Mouse (Mus musculus): ENCODE data around the gene Ttc39b. TPM values are rescaled to one million over a fixed set of nuclear protein-coding genes. Genes with fewer than 3 reads are reported as not detected.
A peak's percentile ranks its signal among the peaks of the same experiment; 100 is the strongest.

Gene Ttc39b
- total RNA-seq, 2 experiments from 2014 or later, result 65.1 to 66.7 TPM

- TF ChIP-seq CTCF (IDR thresholded peaks at IDR 0.05), result no peak
- H3K27ac ChIP-seq, result peak overlapping the region; percentile 17; the same call in 1 of the 2 replicates
- H3K4me3 ChIP-seq, result peak overlapping the region; percentile 17; the same call in 1 of the 2 replicates
- no peak for DNase-seq (ENCODE audit: extremely low spot score in 1 of 2, low spot score in 2 of 2)
- intact Hi-C loops (cut with DNase I), result no loop called here
Observed at GRCm38 (mm10) chr4:83314922-83315881, 8.9 kb downstream of the Ttc39b start.

- no peak for TF ChIP-seq CTCF (IDR thresholded peaks at IDR 0.05)
- no peak overlapping the region for H3K27ac ChIP-seq
- no peak overlapping the region for H3K4me3 ChIP-seq
- intact Hi-C loops (cut with DNase I), result no loop called here
- no peak for DNase-seq (ENCODE audit: extremely low spot score in 1 of 2, low spot score in 2 of 2)
Observed at GRCm38 (mm10) chr4:83314261-83314793, 9.7 kb downstream of the Ttc39b start.

- TF ChIP-seq CTCF (IDR thresholded peaks at IDR 0.05), result no peak
- Histone ChIP-seq H3K27ac (no peak overlapping the region), H3K4me3 (no peak overlapping the region)
- intact Hi-C loops (cut with DNase I), result no loop called here
- DNase-seq (ENCODE audit: extremely low spot score in 1 of 2, low spot score in 2 of 2), result no peak
Observed at GRCm38 (mm10) chr4:83312336-83312735, 11.7 kb downstream of the Ttc39b start.

GRCm38 (mm10) chr4:83311481-83311880, 12.6 kb downstream of the Ttc39b start:
- no peak overlapping the region for H3K27ac ChIP-seq
- DNase-seq (ENCODE audit: extremely low spot score in 1 of 2, low spot score in 2 of 2), result no peak
- H3K4me3 ChIP-seq, result no peak overlapping the region
- TF ChIP-seq CTCF (IDR thresholded peaks at IDR 0.05), result no peak
- intact Hi-C loops (cut with DNase I), result no loop called here

GRCm38 (mm10) chr4:83310990-83311389, 13.1 kb downstream of the Ttc39b start:
- H3K27ac ChIP-seq, result no peak overlapping the region
- no peak overlapping the region for H3K4me3 ChIP-seq
- no peak for DNase-seq (ENCODE audit: extremely low spot score in 1 of 2, low spot score in 2 of 2)
- intact Hi-C loops (cut with DNase I), result no loop called here
- no peak for TF ChIP-seq CTCF (IDR thresholded peaks at IDR 0.05)

GRCm38 (mm10) chr4:83308914-83309313, 15.1 kb downstream of the Ttc39b start:
- Histone ChIP-seq H3K27ac (no peak overlapping the region), H3K4me3 (no peak overlapping the region)
- intact Hi-C loops (cut with DNase I), result no loop called here
- DNase-seq (ENCODE audit: extremely low spot score in 1 of 2, low spot score in 2 of 2), result no peak
- TF ChIP-seq CTCF (IDR thresholded peaks at IDR 0.05), result no peak

- no peak overlapping the region for H3K27ac ChIP-seq
- TF ChIP-seq CTCF (IDR thresholded peaks at IDR 0.05), result no peak
- no peak overlapping the region for H3K4me3 ChIP-seq
- DNase-seq (ENCODE audit: extremely low spot score in 1 of 2, low spot score in 2 of 2), result no peak
- intact Hi-C loops (cut with DNase I), result no loop called here
Observed at GRCm38 (mm10) chr4:83307686-83308469, 16.2 kb downstream of the Ttc39b start.

- no peak for DNase-seq (ENCODE audit: extremely low spot score in 1 of 2, low spot score in 2 of 2)
- intact Hi-C loops (cut with DNase I), result no loop called here
- no peak for TF ChIP-seq CTCF (IDR thresholded peaks at IDR 0.05)
Observed at GRCm38 (mm10) chr4:83306879-83307278, 17.2 kb downstream of the Ttc39b start.

GRCm38 (mm10) chr4:83305099-83305498, 19.0 kb downstream of the Ttc39b start:
- DNase-seq (ENCODE audit: extremely low spot score in 1 of 2, low spot score in 2 of 2), result no peak
- Histone ChIP-seq H3K4me3 (no peak overlapping the region), H3K27ac (no peak overlapping the region)
- no peak for TF ChIP-seq CTCF (IDR thresholded peaks at IDR 0.05)
- intact Hi-C loops (cut with DNase I), result no loop called here

More at GRCm38 (mm10) chr4:83306879-83307278, 17.2 kb downstream of the Ttc39b start:
- H3K27ac ChIP-seq, result no peak overlapping the region
- no peak overlapping the region for H3K4me3 ChIP-seq

GRCm38 (mm10) chr4:83302887-83303827, 20.9 kb downstream of the Ttc39b start:
- intact Hi-C loops (cut with DNase I), result loop anchor here (1.0 to 5.0 kb wide), 2 partner anchors 108 to 264 kb away; no protein-coding TSS in a partner anchor
- DNase-seq (ENCODE audit: extremely low spot score in 1 of 2, low spot score in 2 of 2), result peak; percentile 71 to 73
- Histone ChIP-seq H3K4me3 (peak overlapping the region; percentile 34), H3K27ac (peak overlapping the region; percentile 33; the same call in 1 of the 2 replicates)
- TF ChIP-seq CTCF (IDR thresholded peaks at IDR 0.05), result peak; percentile 79
